Mouse (Mus musculus): ENCODE measurements around the gene Gm14819. TPM values are rescaled to one million over a fixed set of nuclear protein-coding genes. Genes with fewer than 3 reads are reported as not detected.
"Not testable (repeated sequence)": the region's sequence is repeated elsewhere in the genome, so short reads cannot be mapped to it uniquely, and the experiment has no call there.

Gm14819 gene
- not detected in 2 replicates for polyA plus RNA-seq (2015; fragmentation: Nextera tagmentation; extraction: Ambion mirVana)

GRCm38 (mm10) chrX:35403883-35404282 lies at the start of gene Gm14819:
TSS of gene Gm14819 (plus strand) at chrX:35404183.
- not testable (repeated sequence) for H3K27ac ChIP-seq; H3K4me2 ChIP-seq; H3K9me3 ChIP-seq (replicated peaks); H3K36me3 ChIP-seq; H3K4me3 ChIP-seq; ATAC-seq (replicated peaks; ENCODE audit: insufficient number of reproducible peaks, insufficient read depth, low FRiP score, low read depth); H3K27me3 ChIP-seq; H3K4me1 ChIP-seq (replicated peaks); H3K9ac ChIP-seq
- WGBS = no CpG with 5 or more reads among the region's 6 CpGs
